Mouse (Mus musculus): ENCODE results near the gene Gsap.
"Not testable (repeated sequence)": the region's sequence is repeated elsewhere in the genome, so short reads cannot be mapped to it uniquely, and the experiment has no call there.

Gene Gsap

GRCm38 (mm10) chr5:21185764-21186685 is at the start of gene Gsap:
Gene Gsap, plus strand, starts transcription at chr5:21186255.
- H3K9me3 ChIP-seq (ENCODE audit: low read length): peaks cover 16% of the 10 kb centered on the region
- peak within 1 kb of the TSS; percentile 76 for H3K4me3 ChIP-seq (replicated peaks; ENCODE audit: low read length)
- TF ChIP-seq CTCF (conservative IDR thresholded peaks at IDR 0.05; ENCODE audit: low read length) (no peak), POU5F1 (IDR thresholded peaks at IDR 0.05; ENCODE audit: borderline replicate concordance, low read length) (no peak), NANOG (IDR thresholded peaks at IDR 0.05; ENCODE audit: borderline replicate concordance, low read length) (no peak)
- peaks cover 14% of the 10 kb centered on the region; the same call in 1 of the 2 replicates for H3K4me1 ChIP-seq (replicated peaks; ENCODE audit: low read depth, low read length)
- peaks cover 18% of the 10 kb centered on the region for H3K27me3 ChIP-seq (ENCODE audit: insufficient read depth, low read length)
- H3K36me3 ChIP-seq (ENCODE audit: insufficient read depth, low read length): no peaks in the 10 kb centered on the region

GRCm38 (mm10) chr5:21136575-21136974 is 49.5 kb upstream of the Gsap start:
- no peak overlapping the region for H3K4me3 ChIP-seq (replicated peaks; ENCODE audit: low read length)
- H3K4me1 ChIP-seq (replicated peaks; ENCODE audit: low read depth, low read length): peaks cover 9% of the 10 kb centered on the region
- no peaks in the 10 kb centered on the region for H3K27me3 ChIP-seq (ENCODE audit: insufficient read depth, low read length)
- TF ChIP-seq NANOG (IDR thresholded peaks at IDR 0.05; ENCODE audit: borderline replicate concordance, low read length) (no peak), CTCF (conservative IDR thresholded peaks at IDR 0.05; ENCODE audit: low read length) (no peak), POU5F1 (IDR thresholded peaks at IDR 0.05; ENCODE audit: borderline replicate concordance, low read length) (no peak)
- peaks cover 19% of the 10 kb centered on the region for H3K9me3 ChIP-seq (ENCODE audit: low read length)
- no peaks in the 10 kb centered on the region for H3K36me3 ChIP-seq (ENCODE audit: insufficient read depth, low read length)

GRCm38 (mm10) chr5:21139505-21139904 is 46.5 kb upstream of the Gsap start:
- H3K9me3 ChIP-seq (ENCODE audit: low read length): no peaks in the 10 kb centered on the region

GRCm38 (mm10) chr5:21141133-21141551 is 44.9 kb upstream of the Gsap start:
- not testable (repeated sequence) for H3K27me3 ChIP-seq (ENCODE audit: insufficient read depth, low read length); H3K36me3 ChIP-seq (ENCODE audit: insufficient read depth, low read length); H3K9me3 ChIP-seq (ENCODE audit: low read length); H3K4me1 ChIP-seq (replicated peaks; ENCODE audit: low read depth, low read length); H3K4me3 ChIP-seq (replicated peaks; ENCODE audit: low read length)

More at GRCm38 (mm10) chr5:21139505-21139904, 46.5 kb upstream of the Gsap start:
- H3K4me1 ChIP-seq (replicated peaks; ENCODE audit: low read depth, low read length): peaks cover 9% of the 10 kb centered on the region
- H3K27me3 ChIP-seq (ENCODE audit: insufficient read depth, low read length): no peaks in the 10 kb centered on the region
- TF ChIP-seq POU5F1 (IDR thresholded peaks at IDR 0.05; ENCODE audit: borderline replicate concordance, low read length) (no peak), CTCF (conservative IDR thresholded peaks at IDR 0.05; ENCODE audit: low read length) (no peak), NANOG (IDR thresholded peaks at IDR 0.05; ENCODE audit: borderline replicate concordance, low read length) (no peak)
- H3K36me3 ChIP-seq (ENCODE audit: insufficient read depth, low read length): no peaks in the 10 kb centered on the region
- peak overlapping the region; percentile 32; the same call in 1 of the 2 replicates for H3K4me3 ChIP-seq (replicated peaks; ENCODE audit: low read length)

GRCm38 (mm10) chr5:21141626-21142025 is 44.4 kb upstream of the Gsap start:
- no peaks in the 10 kb centered on the region for H3K9me3 ChIP-seq (ENCODE audit: low read length)
- H3K4me1 ChIP-seq (replicated peaks; ENCODE audit: low read depth, low read length): peaks cover 9% of the 10 kb centered on the region
- H3K4me3 ChIP-seq (replicated peaks; ENCODE audit: low read length): no peak overlapping the region
- no peak for TF ChIP-seq CTCF (conservative IDR thresholded peaks at IDR 0.05; ENCODE audit: low read length)
- no peak for TF ChIP-seq NANOG (IDR thresholded peaks at IDR 0.05; ENCODE audit: borderline replicate concordance, low read length)
- no peak for TF ChIP-seq POU5F1 (IDR thresholded peaks at IDR 0.05; ENCODE audit: borderline replicate concordance, low read length)
- no peaks in the 10 kb centered on the region for H3K36me3 ChIP-seq (ENCODE audit: insufficient read depth, low read length)
- no peaks in the 10 kb centered on the region for H3K27me3 ChIP-seq (ENCODE audit: insufficient read depth, low read length)

GRCm38 (mm10) chr5:21143032-21143431 is 43.0 kb upstream of the Gsap start:
- no peaks in the 10 kb centered on the region for H3K36me3 ChIP-seq (ENCODE audit: insufficient read depth, low read length)
- H3K4me3 ChIP-seq (replicated peaks; ENCODE audit: low read length): no peak overlapping the region
- H3K27me3 ChIP-seq (ENCODE audit: insufficient read depth, low read length): no peaks in the 10 kb centered on the region
- no peaks in the 10 kb centered on the region for H3K9me3 ChIP-seq (ENCODE audit: low read length)
- TF ChIP-seq NANOG (IDR thresholded peaks at IDR 0.05; ENCODE audit: borderline replicate concordance, low read length) (no peak), POU5F1 (IDR thresholded peaks at IDR 0.05; ENCODE audit: borderline replicate concordance, low read length) (no peak), CTCF (conservative IDR thresholded peaks at IDR 0.05; ENCODE audit: low read length) (no peak)
- peaks cover 9% of the 10 kb centered on the region for H3K4me1 ChIP-seq (replicated peaks; ENCODE audit: low read depth, low read length)

GRCm38 (mm10) chr5:21144506-21145169 is 41.4 kb upstream of the Gsap start:
- no peak for TF ChIP-seq POU5F1 (IDR thresholded peaks at IDR 0.05; ENCODE audit: borderline replicate concordance, low read length)
- TF ChIP-seq NANOG (IDR thresholded peaks at IDR 0.05; ENCODE audit: borderline replicate concordance, low read length): no peak
- no peak for TF ChIP-seq CTCF (conservative IDR thresholded peaks at IDR 0.05; ENCODE audit: low read length)
- Histone ChIP-seq H3K9me3 (ENCODE audit: low read length) (no peaks in the 10 kb centered on the region), H3K27me3 (ENCODE audit: insufficient read depth, low read length) (no peaks in the 10 kb centered on the region), H3K4me1 (replicated peaks; ENCODE audit: low read depth, low read length) (peaks cover 4% of the 10 kb centered on the region), H3K36me3 (ENCODE audit: insufficient read depth, low read length) (no peaks in the 10 kb centered on the region), H3K4me3 (replicated peaks; ENCODE audit: low read length) (no peak overlapping the region)

- Histone ChIP-seq H3K4me1 (replicated peaks; ENCODE audit: low read depth, low read length) (no peaks in the 10 kb centered on the region), H3K4me3 (replicated peaks; ENCODE audit: low read length) (no peak overlapping the region), H3K36me3 (ENCODE audit: insufficient read depth, low read length) (no peaks in the 10 kb centered on the region), H3K9me3 (ENCODE audit: low read length) (no peaks in the 10 kb centered on the region), H3K27me3 (ENCODE audit: insufficient read depth, low read length) (no peaks in the 10 kb centered on the region)
- no peak for TF ChIP-seq NANOG (IDR thresholded peaks at IDR 0.05; ENCODE audit: borderline replicate concordance, low read length)
- TF ChIP-seq CTCF (conservative IDR thresholded peaks at IDR 0.05; ENCODE audit: low read length): no peak
- no peak for TF ChIP-seq POU5F1 (IDR thresholded peaks at IDR 0.05; ENCODE audit: borderline replicate concordance, low read length)
Measured at GRCm38 (mm10) chr5:21148358-21148757, 37.7 kb upstream of the Gsap start.
